Mouse (Mus musculus): ENCODE measurements around the gene Zcwpw1. TPM values are rescaled to one million over a fixed set of nuclear protein-coding genes. Genes with fewer than 3 reads are reported as not detected.
"Not testable (repeated sequence)": the region's sequence is repeated elsewhere in the genome, so short reads cannot be mapped to it uniquely, and the experiment has no call there.

Gene Zcwpw1
- polyA plus RNA-seq, 1 experiment from 2014 or later, result 7.8 TPM

DNA sequence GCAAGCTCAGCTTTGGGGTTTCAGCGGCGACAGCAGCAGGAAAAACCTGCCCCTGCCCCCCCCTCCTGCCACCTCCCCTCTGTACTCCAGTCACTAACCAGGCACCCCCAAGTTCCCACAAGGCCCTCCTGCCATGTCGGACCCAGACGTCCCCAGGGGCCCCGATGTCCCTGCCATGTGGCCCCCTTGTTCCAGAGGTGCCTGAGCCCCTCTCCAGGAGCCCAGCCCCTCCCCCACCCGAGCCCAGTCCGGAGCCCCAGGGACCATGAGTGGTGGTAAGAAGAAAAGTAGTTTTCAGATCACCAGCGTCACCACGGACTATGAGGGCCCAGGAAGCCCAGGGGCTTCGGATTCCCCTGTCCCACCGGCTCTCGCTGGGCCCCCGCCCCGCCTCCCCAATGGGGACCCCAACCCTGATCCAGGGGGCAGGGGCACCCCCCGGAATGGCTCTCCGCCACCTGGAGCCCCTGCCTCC is 40.7 kb upstream of the Zcwpw1 start:
- Histone ChIP-seq H3K4me2 (peak overlapping the region; percentile 98), H3K9me3 (replicated peaks) (no peaks in the 10 kb centered on the region), H3K4me1 (replicated peaks) (peaks cover 43% of the 10 kb centered on the region), H3K27me3 (no peaks in the 10 kb centered on the region), H3K9ac (peak overlapping the region; percentile 91), H3K4me3 (peak overlapping the region; percentile 83), H3K27ac (peak overlapping the region; percentile 98), H3K36me3 (peaks cover 4% of the 10 kb centered on the region; the same call in 1 of the 2 replicates)
- WGBS, result under 1% methylated on average over 16 of the region's 16 CpGs
- no peak for ATAC-seq (replicated peaks; ENCODE audit: insufficient number of reproducible peaks, insufficient read depth, low FRiP score, low read depth)

DNA sequence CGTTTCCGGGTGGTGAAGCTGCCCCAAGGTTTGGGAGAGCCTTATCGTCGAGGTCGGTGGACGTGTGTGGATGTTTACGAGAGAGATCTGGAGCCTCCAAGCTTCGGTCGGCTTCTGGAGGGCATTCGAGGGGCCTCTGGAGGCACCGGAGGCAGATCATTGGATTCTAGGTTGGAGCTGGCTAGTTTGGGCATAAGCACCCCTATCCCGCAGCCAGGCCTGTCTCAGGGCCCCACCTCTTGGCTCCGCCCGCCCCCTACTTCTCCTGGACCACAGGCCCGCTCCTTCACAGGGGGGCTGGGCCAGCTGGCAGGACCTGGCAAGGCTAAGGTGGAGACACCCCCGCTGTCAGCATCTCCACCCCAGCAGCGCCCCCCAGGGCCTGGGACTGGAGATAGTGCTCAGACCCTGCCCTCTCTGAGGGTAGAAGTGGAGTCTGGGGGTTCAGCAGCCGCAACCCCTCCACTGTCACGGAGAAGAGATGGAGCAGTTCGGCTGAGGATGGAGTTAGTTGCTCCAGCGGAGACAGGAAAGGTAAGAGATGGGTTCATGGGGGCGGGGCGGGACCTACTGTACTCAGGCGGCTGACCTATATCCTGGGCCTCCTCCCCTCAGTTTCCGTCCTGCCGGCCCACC is 40.2 kb upstream of the Zcwpw1 start:
- no peak for ATAC-seq (replicated peaks; ENCODE audit: insufficient number of reproducible peaks, insufficient read depth, low FRiP score, low read depth)
- H3K9ac ChIP-seq, result peak overlapping the region; percentile 91
- 1% methylated on average over 26 of the region's 26 CpGs for WGBS

DNA sequence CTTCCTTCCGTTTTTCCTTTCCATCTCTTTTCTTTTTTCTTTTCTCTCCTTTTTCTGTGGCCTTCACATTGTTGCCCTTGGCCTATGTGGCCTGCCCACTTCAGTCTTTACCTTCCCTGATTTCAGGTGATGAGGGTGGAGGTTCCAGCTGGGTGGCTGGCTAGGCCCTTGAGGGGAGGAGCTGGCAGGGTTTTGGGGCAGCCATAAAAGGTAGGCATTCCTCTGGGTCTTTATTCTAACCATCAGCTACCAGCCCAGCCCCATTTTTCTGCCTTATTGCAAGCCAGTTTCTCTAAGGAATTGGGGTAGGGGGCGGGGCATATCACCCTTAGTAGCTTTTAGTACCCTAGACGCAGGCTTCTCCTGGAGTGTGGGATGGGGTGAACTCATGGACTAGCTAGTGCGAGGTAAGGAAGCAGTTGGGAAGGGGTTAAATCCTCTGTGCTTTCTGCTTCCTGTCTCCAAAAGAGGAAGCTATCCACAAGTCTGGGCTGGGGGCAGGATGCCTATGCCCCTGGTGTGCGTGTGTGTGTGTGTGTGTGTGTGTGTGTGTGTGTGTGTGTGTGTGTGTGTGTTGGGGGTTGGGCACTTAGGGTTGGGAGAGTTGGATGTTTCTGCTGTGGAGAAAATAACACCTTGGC is 39.3 kb upstream of the Zcwpw1 start:
- no peak for ATAC-seq (replicated peaks; ENCODE audit: insufficient number of reproducible peaks, insufficient read depth, low FRiP score, low read depth)
- Histone ChIP-seq H3K4me1 (replicated peaks) (peaks cover 53% of the 10 kb centered on the region), H3K36me3 (peaks cover 13% of the 10 kb centered on the region; the same call in 1 of the 2 replicates), H3K9me3 (replicated peaks) (no peaks in the 10 kb centered on the region), H3K4me3 (peak overlapping the region; percentile 83), H3K27ac (peak overlapping the region; percentile 98), H3K9ac (peak overlapping the region; percentile 58), H3K27me3 (no peaks in the 10 kb centered on the region), H3K4me2 (peak overlapping the region; percentile 98)
- 23% methylated on average over 5 of the region's 5 CpGs for WGBS

More for the DNA sequence above, 40.2 kb upstream of the Zcwpw1 start:
- Histone ChIP-seq H3K4me2 (peak overlapping the region; percentile 98), H3K9me3 (replicated peaks) (no peaks in the 10 kb centered on the region), H3K27ac (peak overlapping the region; percentile 98), H3K4me1 (replicated peaks) (peaks cover 46% of the 10 kb centered on the region), H3K27me3 (no peaks in the 10 kb centered on the region), H3K4me3 (peak overlapping the region; percentile 83), H3K36me3 (peaks cover 10% of the 10 kb centered on the region; the same call in 1 of the 2 replicates)

GRCm38 (mm10) chr5:137749196-137749836 is 38.3 kb upstream of the Zcwpw1 start:
- peaks cover 59% of the 10 kb centered on the region for H3K4me1 ChIP-seq (replicated peaks)
- peak overlapping the region; percentile 83 for H3K4me3 ChIP-seq
- ATAC-seq (replicated peaks; ENCODE audit: insufficient number of reproducible peaks, insufficient read depth, low FRiP score, low read depth), result no peak
- H3K9ac ChIP-seq, result no peak overlapping the region
- no peaks in the 10 kb centered on the region for H3K9me3 ChIP-seq (replicated peaks)
- H3K36me3 ChIP-seq, result peaks cover 13% of the 10 kb centered on the region; the same call in 1 of the 2 replicates
- H3K27me3 ChIP-seq, result no peaks in the 10 kb centered on the region
- H3K27ac ChIP-seq, result peak overlapping the region; percentile 98
- 36% methylated on average over 6 of the region's 6 CpGs for WGBS
- peak overlapping the region; percentile 98 for H3K4me2 ChIP-seq

DNA sequence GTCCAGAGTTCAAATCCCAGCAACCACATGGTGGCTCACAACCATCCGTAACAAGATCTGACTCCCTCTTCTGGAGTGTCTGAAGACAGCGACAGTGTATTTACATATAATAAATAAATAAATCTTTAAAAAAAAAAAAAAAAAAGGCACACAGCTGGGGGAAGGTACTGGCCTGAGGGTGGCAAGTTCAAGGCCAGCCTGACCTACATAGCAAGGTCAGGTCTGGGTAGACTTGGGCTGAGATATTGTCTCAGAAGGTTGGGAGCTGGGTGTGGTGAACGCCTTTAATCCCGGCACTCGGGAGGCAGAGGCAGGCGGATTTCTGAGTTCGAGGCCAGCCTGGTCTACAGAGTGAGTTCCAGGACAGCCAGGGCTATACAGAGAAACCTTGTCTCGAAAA is 37.4 kb upstream of the Zcwpw1 start:
- 92% methylated on average over 6 of the region's 8 CpGs for WGBS
- Histone ChIP-seq H3K36me3 (peaks cover 13% of the 10 kb centered on the region; the same call in 1 of the 2 replicates), H3K27ac (peak overlapping the region; percentile 82; the same call in 1 of the 2 replicates), H3K4me1 (replicated peaks) (peaks cover 61% of the 10 kb centered on the region)
- H3K9ac ChIP-seq; H3K4me3 ChIP-seq; H3K9me3 ChIP-seq (replicated peaks); ATAC-seq (replicated peaks; ENCODE audit: insufficient number of reproducible peaks, insufficient read depth, low FRiP score, low read depth); H3K4me2 ChIP-seq; H3K27me3 ChIP-seq: not testable (repeated sequence)

GRCm38 (mm10) chr5:137751221-137751887 is 36.2 kb upstream of the Zcwpw1 start:
- H3K4me2 ChIP-seq, result 0 out of 2 replicates have a peak overlapping the region, but pooled peaks have one; percentile 14
- H3K4me1 ChIP-seq (replicated peaks), result peaks cover 68% of the 10 kb centered on the region
- H3K27ac ChIP-seq, result peak overlapping the region; percentile 82
- ATAC-seq (replicated peaks; ENCODE audit: insufficient number of reproducible peaks, insufficient read depth, low FRiP score, low read depth), result no peak
- no peak overlapping the region for H3K9ac ChIP-seq
- H3K4me3 ChIP-seq, result no peak overlapping the region
- H3K27me3 ChIP-seq, result no peaks in the 10 kb centered on the region
- 80% methylated on average over 13 of the region's 13 CpGs for WGBS
- H3K36me3 ChIP-seq, result peaks cover 13% of the 10 kb centered on the region; the same call in 1 of the 2 replicates
- H3K9me3 ChIP-seq (replicated peaks), result no peaks in the 10 kb centered on the region

- no peaks in the 10 kb centered on the region for H3K9me3 ChIP-seq (replicated peaks)
- H3K36me3 ChIP-seq, result peaks cover 13% of the 10 kb centered on the region; the same call in 1 of the 2 replicates
- ATAC-seq (replicated peaks; ENCODE audit: insufficient number of reproducible peaks, insufficient read depth, low FRiP score, low read depth), result no peak
- no peaks in the 10 kb centered on the region for H3K27me3 ChIP-seq
- H3K9ac ChIP-seq, result no peak overlapping the region
- no peak overlapping the region for H3K4me3 ChIP-seq
- no peak overlapping the region for H3K4me2 ChIP-seq
- H3K27ac ChIP-seq, result peak overlapping the region; percentile 82
- 85% methylated on average over 6 of the region's 6 CpGs for whole genome bisulfite sequencing
- H3K4me1 ChIP-seq (replicated peaks), result peaks cover 75% of the 10 kb centered on the region
Measured at GRCm38 (mm10) chr5:137751988-137752387, 35.6 kb upstream of the Zcwpw1 start.

- Histone ChIP-seq H3K27ac (peak overlapping the region; percentile 59), H3K4me1 (replicated peaks) (peaks cover 79% of the 10 kb centered on the region), H3K4me2 (peak overlapping the region; percentile 19; the same call in 1 of the 2 replicates), H3K9ac (0 out of 2 replicates have a peak overlapping the region, but pooled peaks have one; percentile 23), H3K4me3 (no peak overlapping the region), H3K9me3 (replicated peaks) (no peaks in the 10 kb centered on the region), H3K27me3 (no peaks in the 10 kb centered on the region), H3K36me3 (peaks cover 19% of the 10 kb centered on the region)
- whole genome bisulfite sequencing, result 56% methylated on average over 13 of the region's 13 CpGs
- ATAC-seq (replicated peaks; ENCODE audit: insufficient number of reproducible peaks, insufficient read depth, low FRiP score, low read depth), result no peak
Measured at GRCm38 (mm10) chr5:137753111-137753832, 34.3 kb upstream of the Zcwpw1 start.

DNA sequence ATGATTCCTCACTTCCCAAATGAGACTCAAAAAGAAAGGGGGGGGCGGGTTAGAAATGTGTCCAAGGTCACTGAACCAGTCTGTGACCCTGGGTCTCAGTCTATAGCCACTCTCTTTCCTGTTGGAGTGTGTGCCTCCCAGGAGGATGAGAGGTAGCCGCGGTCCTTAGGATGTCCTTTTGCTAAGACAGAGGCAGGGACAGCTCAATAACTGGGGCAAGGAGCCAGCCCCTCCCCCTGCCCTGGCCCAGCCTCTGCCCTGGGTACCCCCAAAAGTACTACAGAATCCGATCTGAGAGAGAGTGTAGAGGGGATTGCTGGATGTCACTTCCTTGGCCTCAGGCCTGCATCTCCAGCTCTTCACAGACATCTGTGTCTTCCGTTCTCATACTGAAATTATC is 32.2 kb upstream of the Zcwpw1 start:
- Histone ChIP-seq H3K9ac (no peak overlapping the region), H3K4me3 (no peak overlapping the region), H3K4me1 (replicated peaks) (peaks cover 79% of the 10 kb centered on the region), H3K9me3 (replicated peaks) (no peaks in the 10 kb centered on the region), H3K27me3 (no peaks in the 10 kb centered on the region), H3K36me3 (peaks cover 31% of the 10 kb centered on the region), H3K4me2 (no peak overlapping the region), H3K27ac (peak overlapping the region; percentile 74; the same call in 1 of the 2 replicates)
- ATAC-seq (replicated peaks; ENCODE audit: insufficient number of reproducible peaks, insufficient read depth, low FRiP score, low read depth), result no peak
- 81% methylated on average over 5 of the region's 5 CpGs for WGBS

DNA sequence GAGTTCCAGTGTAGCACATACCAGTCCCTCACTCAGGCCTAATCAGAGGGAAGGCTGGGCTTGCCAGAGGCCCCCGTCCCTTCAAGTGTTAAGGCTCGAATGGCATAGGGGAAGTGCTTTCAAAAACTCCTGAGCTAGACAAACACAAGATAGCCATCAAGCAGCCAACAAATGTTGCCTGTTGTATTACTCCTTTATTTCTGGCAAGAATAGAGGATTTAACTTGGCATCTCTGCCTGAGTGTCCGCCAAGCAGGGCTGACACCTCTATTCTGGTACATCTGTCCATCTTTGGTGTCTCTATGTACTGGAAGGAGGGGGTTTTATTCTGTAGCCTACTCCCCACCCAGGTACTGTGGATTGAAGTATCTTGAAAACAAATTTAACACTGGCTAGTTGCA is 31.5 kb upstream of the Zcwpw1 start:
- peak overlapping the region; percentile 74; the same call in 1 of the 2 replicates for H3K27ac ChIP-seq
- WGBS, result 47% methylated on average over 3 of the region's 3 CpGs
- no peak overlapping the region for H3K4me2 ChIP-seq
- peak overlapping the region; percentile 1; the same call in 1 of the 2 replicates for H3K9ac ChIP-seq
- no peak for ATAC-seq (replicated peaks; ENCODE audit: insufficient number of reproducible peaks, insufficient read depth, low FRiP score, low read depth)
- H3K4me1 ChIP-seq (replicated peaks), result peaks cover 73% of the 10 kb centered on the region
- H3K9me3 ChIP-seq (replicated peaks), result no peaks in the 10 kb centered on the region
- no peaks in the 10 kb centered on the region for H3K27me3 ChIP-seq
- H3K4me3 ChIP-seq, result no peak overlapping the region
- peaks cover 31% of the 10 kb centered on the region for H3K36me3 ChIP-seq
